Mouse (Mus musculus) cerebellum, postnatal 36 days (tissue): ENCODE measurements around the gene Krt77.

Source experiments
- DNase-seq, 2 experiments: peaks; one replicate each; pipeline ENCODE4 v3.0.0; 2021 to 2022; ENCODE audit warnings: mixed read lengths in 2 of 2

Gene Krt77

DNA sequence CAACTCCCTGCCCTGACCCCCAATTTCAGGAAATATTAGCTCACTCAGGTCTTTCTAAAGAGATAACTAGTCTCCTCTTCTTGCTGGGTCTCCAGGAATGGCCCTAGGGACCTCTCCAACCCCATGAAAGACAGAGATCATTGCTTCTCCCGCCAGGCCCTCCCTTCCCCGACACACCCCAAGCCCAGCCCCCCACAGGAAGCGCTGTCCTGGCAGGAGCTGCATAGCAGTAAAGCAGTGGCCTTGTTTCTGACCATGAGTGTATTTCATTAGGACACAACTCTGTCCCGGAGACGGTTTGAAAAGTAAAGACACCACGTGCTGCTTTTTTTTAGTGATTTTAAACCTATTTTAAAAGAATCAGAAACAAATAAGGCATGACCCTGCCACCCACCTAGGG, 36.4 kb downstream of the Krt77 start:
- DNase-seq: no peak

DNA sequence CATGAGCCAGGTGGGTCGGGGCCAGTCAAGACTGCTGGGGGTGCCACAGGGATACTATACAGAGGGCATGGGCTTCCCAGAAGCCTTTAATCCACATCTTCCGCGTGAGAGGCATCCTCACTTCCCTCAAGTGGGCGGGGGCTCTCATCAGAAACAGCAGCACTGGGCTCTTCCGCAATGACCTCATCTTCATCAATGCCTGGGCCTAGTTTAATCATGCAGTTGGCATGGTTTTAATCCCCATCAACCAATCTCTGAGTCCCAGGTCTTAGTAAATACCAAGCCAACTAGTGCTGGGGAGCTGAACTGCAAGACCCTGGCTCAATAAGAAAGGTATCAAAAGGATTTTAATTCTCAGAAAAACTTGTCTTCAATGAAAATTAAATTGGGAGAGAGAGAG, 40.1 kb downstream of the Krt77 start:
- DNase-seq: no peak

DNA sequence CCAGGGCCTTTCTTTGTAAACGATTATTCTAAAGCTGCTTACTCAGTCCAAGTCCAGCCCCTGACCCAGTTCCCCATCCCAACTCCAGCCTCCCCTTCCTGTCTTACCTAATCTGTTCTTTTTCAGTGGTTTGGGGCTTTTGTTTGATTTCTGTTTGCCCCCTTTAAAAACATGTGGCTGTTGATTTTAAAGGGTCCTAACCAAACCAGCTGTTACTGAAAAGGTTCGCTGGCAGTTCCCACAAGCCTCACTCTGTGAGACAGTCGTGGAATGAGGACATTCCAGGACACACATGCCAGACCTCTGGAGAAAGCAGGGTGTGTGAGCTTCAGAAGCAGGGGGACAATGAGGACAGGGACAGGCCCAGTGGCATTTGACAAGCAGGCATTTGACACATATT, 47.7 kb downstream of the Krt77 start:
- DNase-seq: no peak

DNA sequence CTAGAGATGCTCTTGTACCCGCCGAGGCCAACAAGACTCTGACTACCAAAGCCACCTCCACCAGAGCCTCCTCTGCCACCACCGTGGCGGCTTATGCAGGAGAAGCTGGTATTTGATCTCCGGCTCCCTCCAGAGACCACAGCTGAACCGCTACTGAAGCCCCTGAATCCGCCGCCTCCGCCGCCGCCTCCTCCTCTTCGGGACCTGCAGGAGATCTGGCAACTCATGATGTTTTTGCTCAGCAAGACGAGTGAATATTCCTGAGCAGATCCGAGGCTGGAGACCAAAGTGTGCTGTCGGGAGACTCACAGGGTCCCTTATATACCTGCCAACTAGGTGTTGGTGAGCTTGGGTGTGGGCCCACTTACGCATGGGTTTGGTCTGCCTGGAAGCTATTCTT, 51.6 kb downstream of the Krt77 start, which contains the start of gene Krt2:
Gene Krt2 (minus strand): TSS at position 295 of the 400 bp plus-strand sequence.
- DNase-seq: no peak
